Mouse (Mus musculus): ENCODE measurements around the gene Ube2m. TPM values are rescaled to one million over a fixed set of nuclear protein-coding genes. Genes with fewer than 3 reads are reported as not detected.

Gene Ube2m
- polyA plus RNA-seq, 1 experiment from 2014 or later = 31.6 TPM

DNA sequence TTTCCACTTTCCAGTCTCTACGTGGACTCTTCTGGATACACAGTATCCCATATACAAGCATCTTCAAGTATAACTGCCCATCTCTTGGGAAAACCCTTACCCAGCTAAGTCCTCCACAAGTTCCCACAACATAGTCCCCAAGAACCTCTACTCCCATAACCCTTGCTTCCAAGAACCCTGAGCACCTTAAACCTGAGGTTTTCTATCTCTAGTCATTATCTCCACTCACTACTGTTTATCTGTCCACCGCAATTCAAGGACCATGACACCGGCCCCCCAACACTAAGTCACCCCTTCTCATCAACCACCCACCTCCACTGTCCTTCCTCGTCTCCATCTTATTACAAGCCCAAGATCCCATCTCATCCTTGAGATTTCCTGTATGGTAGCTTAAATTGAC lies 1.3 kb downstream of the Ube2m start:
- no peak for ATAC-seq (ENCODE audit: low read depth)

GRCm38 (mm10) chr7:13035211-13035855 lies 2.7 kb downstream of the Ube2m start:
- H3K27ac ChIP-seq (ENCODE audit: low read length) = peak overlapping the region; percentile 86; the same call in 1 of the 2 replicates
- H3K4me1 ChIP-seq (replicated peaks; ENCODE audit: control insufficient read depth, insufficient read depth, low read length) = peaks cover 27% of the 10 kb centered on the region
- no peak for ATAC-seq (ENCODE audit: low read depth)
- peaks cover 34% of the 10 kb centered on the region for H3K36me3 ChIP-seq (ENCODE audit: control insufficient read depth, insufficient read depth, low read length)
- H3K9me3 ChIP-seq (ENCODE audit: control insufficient read depth, low read length) = no peaks in the 10 kb centered on the region
- H3K4me2 ChIP-seq (ENCODE audit: low read depth, low read length) = peak overlapping the region; percentile 80
- no peak overlapping the region for H3K4me3 ChIP-seq (ENCODE audit: low read length)
- no peaks in the 10 kb centered on the region for H3K27me3 ChIP-seq (ENCODE audit: control insufficient read depth, insufficient read depth, low read depth, low read length)
- 76% methylated on average over 17 of the region's 17 CpGs for WGBS
- H3K9ac ChIP-seq (ENCODE audit: low read length) = peak overlapping the region; percentile 40; the same call in 1 of the 2 replicates

More for the DNA sequence above, 1.3 kb downstream of the Ube2m start:
- Histone ChIP-seq H3K4me1 (replicated peaks; ENCODE audit: control insufficient read depth, insufficient read depth, low read length) (peaks cover 27% of the 10 kb centered on the region), H3K4me2 (ENCODE audit: low read depth, low read length) (peak overlapping the region; percentile 91), H3K9me3 (ENCODE audit: control insufficient read depth, low read length) (no peaks in the 10 kb centered on the region), H3K27ac (ENCODE audit: low read length) (peak overlapping the region; percentile 100; the same call in 1 of the 2 replicates), H3K36me3 (ENCODE audit: control insufficient read depth, insufficient read depth, low read length) (peaks cover 21% of the 10 kb centered on the region), H3K27me3 (ENCODE audit: control insufficient read depth, insufficient read depth, low read depth, low read length) (0 out of 2 replicates have a peak, but pooled peaks cover 3% of the 10 kb centered on the region), H3K9ac (ENCODE audit: low read length) (peak overlapping the region; percentile 97), H3K4me3 (ENCODE audit: low read length) (peak overlapping the region; percentile 83)
- WGBS = 27% methylated on average over 4 of the region's 4 CpGs

DNA sequence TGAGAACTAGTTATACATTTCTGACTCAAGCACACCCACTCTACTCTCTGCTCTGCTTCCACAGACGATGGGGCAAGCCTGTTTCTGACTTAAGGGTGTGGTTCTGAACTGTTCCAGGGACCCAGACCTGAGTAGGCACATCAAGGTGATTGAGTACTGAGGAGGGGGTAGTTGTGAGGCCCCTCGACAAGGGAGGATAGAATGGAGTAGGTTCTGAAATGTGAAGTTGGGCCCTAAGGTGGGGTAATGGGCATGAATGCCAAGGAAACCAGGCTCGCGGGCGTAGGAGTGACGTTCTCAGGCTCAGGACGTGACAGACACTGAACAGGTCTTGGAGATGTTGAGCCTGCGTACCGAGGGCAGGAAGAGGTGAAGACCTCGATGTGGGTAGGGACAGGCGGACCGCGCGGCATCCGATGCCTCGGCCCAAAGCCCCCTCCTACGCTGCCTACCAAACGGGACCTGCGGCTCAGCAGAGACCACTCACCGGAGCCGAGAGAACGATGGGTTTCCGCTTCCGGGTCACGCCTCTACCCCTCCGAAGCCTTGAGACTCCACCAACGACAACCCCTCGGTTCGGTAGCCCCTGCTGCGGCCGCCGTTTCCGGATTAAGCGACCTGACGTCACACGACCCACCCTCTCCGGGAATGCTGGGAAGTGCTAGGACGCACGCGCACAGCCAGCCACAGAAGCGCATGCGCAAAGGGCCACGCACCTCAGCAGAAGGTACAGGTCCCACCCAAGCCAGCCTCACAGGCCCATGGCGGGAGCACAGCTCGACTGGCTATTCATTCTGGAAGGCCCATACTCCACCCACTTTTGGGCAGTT lies 3.7 kb downstream of the Ube2m start, which contains the start of gene Chmp2a:
Chmp2a (minus strand) TSS at position 660 of the 830 bp plus-strand sequence.
- Histone ChIP-seq H3K36me3 (ENCODE audit: control insufficient read depth, insufficient read depth, low read length) (peaks cover 43% of the 10 kb centered on the region), H3K9ac (ENCODE audit: low read length) (peak within 1 kb of the TSS; percentile 77), H3K4me1 (replicated peaks; ENCODE audit: control insufficient read depth, insufficient read depth, low read length) (peaks cover 27% of the 10 kb centered on the region), H3K9me3 (ENCODE audit: control insufficient read depth, low read length) (no peaks in the 10 kb centered on the region), H3K27ac (ENCODE audit: low read length) (peak within 1 kb of the TSS; percentile 86), H3K4me3 (ENCODE audit: low read length) (peak within 1 kb of the TSS; percentile 67), H3K4me2 (ENCODE audit: low read depth, low read length) (peak within 1 kb of the TSS; percentile 80), H3K27me3 (ENCODE audit: control insufficient read depth, insufficient read depth, low read depth, low read length) (no peaks in the 10 kb centered on the region)
- ATAC-seq (ENCODE audit: low read depth) = peak; percentile 74
- 0% methylated on average over 45 of the region's 45 CpGs for WGBS

DNA sequence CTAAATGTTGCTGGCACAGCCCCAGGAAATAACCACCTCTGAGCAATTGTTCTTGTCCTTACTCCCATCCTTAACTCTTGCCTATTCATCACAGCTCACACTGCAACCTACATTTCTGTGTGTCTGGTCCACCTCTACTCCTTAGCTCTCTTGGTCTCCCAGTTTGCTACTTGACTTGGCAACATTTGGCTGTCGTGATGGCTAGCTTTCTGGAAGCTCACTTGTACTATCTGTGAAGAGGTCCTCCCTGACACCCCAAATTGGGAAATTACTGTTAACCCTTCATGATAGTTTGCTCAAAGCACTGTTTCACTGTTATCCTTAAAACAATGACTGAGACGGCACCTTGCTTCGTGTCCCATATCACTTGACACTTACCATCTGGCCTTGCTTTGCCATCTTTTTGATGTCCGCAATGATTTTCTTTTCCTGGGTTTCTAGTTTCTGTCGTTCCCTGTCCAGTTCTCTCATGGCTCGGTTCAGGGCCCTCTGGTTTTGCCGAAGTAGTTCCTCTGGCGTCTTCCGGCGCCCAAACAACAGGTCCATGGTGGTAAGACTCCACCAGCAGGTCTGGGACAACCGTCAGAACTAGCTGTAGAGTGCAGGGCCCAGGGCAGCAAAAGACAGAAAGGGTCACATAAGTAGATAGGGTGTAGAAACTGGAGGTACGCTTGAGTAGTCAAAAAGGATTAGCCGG lies 4.5 kb downstream of the Ube2m start:
- Histone ChIP-seq H3K36me3 (ENCODE audit: control insufficient read depth, insufficient read depth, low read length) (peaks cover 51% of the 10 kb centered on the region), H3K27ac (ENCODE audit: low read length) (peak overlapping the region; percentile 86), H3K4me1 (replicated peaks; ENCODE audit: control insufficient read depth, insufficient read depth, low read length) (peaks cover 20% of the 10 kb centered on the region), H3K4me2 (ENCODE audit: low read depth, low read length) (peak overlapping the region; percentile 80), H3K9ac (ENCODE audit: low read length) (peak overlapping the region; percentile 77), H3K9me3 (ENCODE audit: control insufficient read depth, low read length) (no peaks in the 10 kb centered on the region), H3K4me3 (ENCODE audit: low read length) (peak overlapping the region; percentile 67), H3K27me3 (ENCODE audit: control insufficient read depth, insufficient read depth, low read depth, low read length) (no peaks in the 10 kb centered on the region)
- ATAC-seq (ENCODE audit: low read depth) = no peak
- WGBS = 38% methylated on average over 13 of the region's 13 CpGs

- no peak for ATAC-seq (ENCODE audit: low read depth)
- no peak overlapping the region for H3K9ac ChIP-seq (ENCODE audit: low read length)
- H3K36me3 ChIP-seq (ENCODE audit: control insufficient read depth, insufficient read depth, low read length) = peaks cover 61% of the 10 kb centered on the region
- WGBS = 83% methylated on average over 7 of the region's 7 CpGs
- H3K4me1 ChIP-seq (replicated peaks; ENCODE audit: control insufficient read depth, insufficient read depth, low read length) = peaks cover 20% of the 10 kb centered on the region
- H3K4me3 ChIP-seq (ENCODE audit: low read length) = no peak overlapping the region
- H3K9me3 ChIP-seq (ENCODE audit: control insufficient read depth, low read length) = no peaks in the 10 kb centered on the region
- H3K4me2 ChIP-seq (ENCODE audit: low read depth, low read length) = no peak overlapping the region
- no peaks in the 10 kb centered on the region for H3K27me3 ChIP-seq (ENCODE audit: control insufficient read depth, insufficient read depth, low read depth, low read length)
- H3K27ac ChIP-seq (ENCODE audit: low read length) = no peak overlapping the region
Measured at GRCm38 (mm10) chr7:13032541-13032940, 5.5 kb downstream of the Ube2m start.

GRCm38 (mm10) chr7:13031983-13032382 lies 6.1 kb downstream of the Ube2m start:
- Histone ChIP-seq H3K4me1 (replicated peaks; ENCODE audit: control insufficient read depth, insufficient read depth, low read length) (peaks cover 20% of the 10 kb centered on the region), H3K4me2 (ENCODE audit: low read depth, low read length) (no peak overlapping the region), H3K36me3 (ENCODE audit: control insufficient read depth, insufficient read depth, low read length) (peaks cover 65% of the 10 kb centered on the region), H3K9me3 (ENCODE audit: control insufficient read depth, low read length) (no peaks in the 10 kb centered on the region), H3K27ac (ENCODE audit: low read length) (no peak overlapping the region), H3K4me3 (ENCODE audit: low read length) (no peak overlapping the region), H3K27me3 (ENCODE audit: control insufficient read depth, insufficient read depth, low read depth, low read length) (no peaks in the 10 kb centered on the region), H3K9ac (ENCODE audit: low read length) (no peak overlapping the region)
- 86% methylated on average over 2 of the region's 2 CpGs for WGBS
- no peak for ATAC-seq (ENCODE audit: low read depth)

- WGBS = 61% methylated on average over 5 of the region's 5 CpGs
- Histone ChIP-seq H3K4me3 (ENCODE audit: low read length) (no peak overlapping the region), H3K9ac (ENCODE audit: low read length) (no peak overlapping the region), H3K27ac (ENCODE audit: low read length) (no peak overlapping the region), H3K27me3 (ENCODE audit: control insufficient read depth, insufficient read depth, low read depth, low read length) (no peaks in the 10 kb centered on the region), H3K4me1 (replicated peaks; ENCODE audit: control insufficient read depth, insufficient read depth, low read length) (peaks cover 17% of the 10 kb centered on the region), H3K4me2 (ENCODE audit: low read depth, low read length) (no peak overlapping the region), H3K36me3 (ENCODE audit: control insufficient read depth, insufficient read depth, low read length) (peaks cover 70% of the 10 kb centered on the region), H3K9me3 (ENCODE audit: control insufficient read depth, low read length) (no peaks in the 10 kb centered on the region)
- no peak for ATAC-seq (ENCODE audit: low read depth)
Measured at GRCm38 (mm10) chr7:13031069-13031468, 7.0 kb downstream of the Ube2m start.

- Histone ChIP-seq H3K9me3 (ENCODE audit: control insufficient read depth, low read length) (no peaks in the 10 kb centered on the region), H3K36me3 (ENCODE audit: control insufficient read depth, insufficient read depth, low read length) (peaks cover 65% of the 10 kb centered on the region), H3K27ac (ENCODE audit: low read length) (no peak overlapping the region), H3K4me3 (ENCODE audit: low read length) (no peak overlapping the region), H3K4me1 (replicated peaks; ENCODE audit: control insufficient read depth, insufficient read depth, low read length) (peaks cover 21% of the 10 kb centered on the region), H3K27me3 (ENCODE audit: control insufficient read depth, insufficient read depth, low read depth, low read length) (no peaks in the 10 kb centered on the region), H3K4me2 (ENCODE audit: low read depth, low read length) (no peak overlapping the region), H3K9ac (ENCODE audit: low read length) (no peak overlapping the region)
- 89% methylated on average over 4 of the region's 4 CpGs for WGBS
- no peak for ATAC-seq (ENCODE audit: low read depth)
Measured at GRCm38 (mm10) chr7:13028986-13029385, 9.1 kb downstream of the Ube2m start.
